Mouse (Mus musculus) midbrain, embryonic 14.5 days (tissue): Measurements from ENCODE around the gene Olfr770. TPM values are rescaled to one million over a fixed set of nuclear protein-coding genes. Genes with fewer than 3 reads are reported as not detected.

Experiments
- polyA plus RNA-seq: library from polyadenylated mRNA; unstranded; fragments of >200 nt; fragmentation: Nextera tagmentation; extraction: Ambion mirVana; gene quantifications from 2 replicates; pipeline ENCODE4 v1.2.1, GENCODE M21; 2014

Olfr770 gene
- polyA plus RNA-seq, 1 experiment from 2014 or later = not detected

Other genes starting within 250 kb of the Olfr770 start
- 7.9 and 9.6 TPM in 2 replicates for gene Gdf11, start 247.3 kb downstream of the Olfr770 start, polyA plus RNA-seq
- gene Cd63, start 238.0 kb downstream of the Olfr770 start, polyA plus RNA-seq = 120 and 138 TPM in 2 replicates
- gene Rdh5, start 216.1 kb downstream of the Olfr770 start, polyA plus RNA-seq = 11.6 and 15.2 TPM in 2 replicates
- gene Bloc1s1, start 215.0 kb downstream of the Olfr770 start, polyA plus RNA-seq = 249 and 282 TPM in 2 replicates
- 3.4 and 4.9 TPM in 2 replicates for gene Itga7, start 205.2 kb downstream of the Olfr770 start, polyA plus RNA-seq
- gene Mettl7b, start 178.0 kb downstream of the Olfr770 start, polyA plus RNA-seq = not detected in 2 replicates
- gene Olfr9, start 149.6 kb downstream of the Olfr770 start, polyA plus RNA-seq = not detected in 2 replicates
- gene Olfr763, start 128.2 kb downstream of the Olfr770 start, polyA plus RNA-seq = not detected in 2 replicates
- gene Olfr764-ps1, start 99.1 kb downstream of the Olfr770 start, polyA plus RNA-seq = not detected in 2 replicates
- not detected in 2 replicates for gene Olfr765, start 89.0 kb downstream of the Olfr770 start, polyA plus RNA-seq
- not detected in 2 replicates for gene Olfr766-ps1, start 70.0 kb downstream of the Olfr770 start, polyA plus RNA-seq
- not detected in 2 replicates for gene Olfr767, start 56.1 kb downstream of the Olfr770 start, polyA plus RNA-seq
- gene Olfr768, start 39.6 kb downstream of the Olfr770 start, polyA plus RNA-seq = not detected in 2 replicates
- gene Olfr769, start 21.1 kb downstream of the Olfr770 start, polyA plus RNA-seq = not detected in 2 replicates
- gene Olfr771, start 25.8 kb upstream of the Olfr770 start, polyA plus RNA-seq = not detected in 2 replicates
- gene Olfr772, start 38.9 kb upstream of the Olfr770 start, polyA plus RNA-seq = not detected in 2 replicates
- not detected in 2 replicates for gene Olfr773, start 48.4 kb upstream of the Olfr770 start, polyA plus RNA-seq
- gene Olfr774, start 97.2 kb upstream of the Olfr770 start, polyA plus RNA-seq = not detected in 2 replicates
- not detected in 2 replicates for gene Olfr775, start 109.4 kb upstream of the Olfr770 start, polyA plus RNA-seq
- gene Olfr776, start 120.1 kb upstream of the Olfr770 start, polyA plus RNA-seq = not detected in 2 replicates
- not detected in 2 replicates for gene Olfr777, start 132.5 kb upstream of the Olfr770 start, polyA plus RNA-seq
- not detected in 2 replicates for gene Olfr780, start 179.1 kb upstream of the Olfr770 start, polyA plus RNA-seq
- gene Olfr781, start 189.9 kb upstream of the Olfr770 start, polyA plus RNA-seq = not detected in 2 replicates
- not detected in 2 replicates for gene Olfr782, start 209.9 kb upstream of the Olfr770 start, polyA plus RNA-seq
- 0.13 and 0.14 TPM in 2 replicates for gene Olfr784, start 245.1 kb upstream of the Olfr770 start, polyA plus RNA-seq